Mouse (Mus musculus): ENCODE results near the gene Mcat. TPM values are rescaled to one million over a fixed set of nuclear protein-coding genes. Genes with fewer than 3 reads are reported as not detected.
A peak's percentile ranks its signal among the peaks of the same experiment; 100 is the strongest.

Gene Mcat
- total and polyA plus RNA-seq, 2 experiments from 2014 or later: 36.9 to 54.2 TPM

DNA sequence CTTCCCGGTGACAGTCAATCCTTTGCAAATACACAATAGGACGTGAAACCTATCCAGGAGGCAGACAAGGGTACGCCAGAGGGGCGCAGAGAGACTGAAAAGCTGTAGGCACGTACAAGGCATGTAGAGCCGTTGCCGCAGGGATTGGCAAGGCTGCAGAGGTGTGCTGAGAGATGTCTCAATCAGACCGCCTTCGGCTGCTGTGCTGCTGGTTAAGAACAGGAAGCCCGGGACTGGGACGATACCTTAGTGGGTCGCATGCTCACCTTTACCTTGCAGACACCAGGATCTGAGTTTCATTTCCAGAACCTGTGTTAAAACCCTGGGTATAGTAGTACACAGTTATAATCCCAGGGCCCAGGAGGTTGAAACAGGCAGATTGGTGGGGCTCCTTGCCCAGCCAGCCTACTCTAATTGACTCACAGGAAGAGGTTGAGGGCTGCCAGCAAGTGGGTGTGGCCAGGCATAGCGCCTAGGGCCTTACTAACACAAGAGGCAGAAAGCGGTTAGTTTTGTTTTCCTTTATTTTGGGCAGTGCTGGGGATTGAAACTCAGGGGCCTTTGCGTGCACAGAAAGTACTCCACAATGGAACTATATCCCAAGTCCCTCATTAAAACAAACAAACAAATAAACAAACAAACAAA lies 839 bp downstream of the Mcat start:
- peak; percentile 68; the same call in 1 of the 2 replicates for ATAC-seq
- WGBS: 37% methylated on average over 15 of the region's 15 CpGs

DNA sequence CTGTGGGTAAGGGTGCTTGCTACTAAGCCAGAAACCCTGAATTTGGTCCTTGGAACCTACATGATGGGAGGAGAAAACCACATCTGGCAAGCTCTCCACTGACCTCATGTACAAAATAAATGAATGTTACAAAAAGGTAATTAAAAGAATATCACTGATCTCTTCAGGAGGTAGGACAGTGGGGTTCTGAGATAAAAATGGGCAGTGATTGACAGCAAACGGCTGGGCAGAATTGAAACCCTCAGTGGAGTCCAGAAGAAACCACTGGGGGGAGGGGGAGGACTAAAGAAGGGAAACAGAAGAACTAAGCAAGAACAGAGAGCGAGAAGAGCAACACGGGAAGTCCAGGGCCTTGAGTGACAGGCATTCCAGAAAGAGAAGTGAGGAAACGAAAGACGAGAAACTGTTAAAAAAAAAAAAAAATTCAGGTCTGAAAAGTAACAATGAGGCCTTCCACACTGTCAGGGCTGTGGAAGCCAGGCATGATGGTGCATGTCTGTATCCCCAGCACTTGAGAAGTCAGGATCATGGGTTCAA lies 2.6 kb downstream of the Mcat start:
- peaks cover 12% of the 10 kb centered on the region; the same call in 1 of the 2 replicates for H3K4me1 ChIP-seq (ENCODE audit: insufficient read depth, low read length)
- no peak overlapping the region for H3K4me2 ChIP-seq (ENCODE audit: low read depth, low read length)
- TF ChIP-seq CTCF (IDR thresholded peaks at IDR 0.05; ENCODE audit: low read depth): no peak
- H3K36me3 ChIP-seq (ENCODE audit: insufficient read depth, low read length): no peaks in the 10 kb centered on the region
- no peak overlapping the region for H3K27ac ChIP-seq
- 46% methylated on average over 5 of the region's 5 CpGs for WGBS
- no peaks in the 10 kb centered on the region for H3K27me3 ChIP-seq (ENCODE audit: insufficient read depth, low read length)
- H3K4me3 ChIP-seq (ENCODE audit: low read length): no peak overlapping the region
- DNase-seq (ENCODE audit: low spot score) (no peak), ATAC-seq (no peak)
- H3K9ac ChIP-seq (replicated peaks; ENCODE audit: low read length): no peak overlapping the region
- no peaks in the 10 kb centered on the region for H3K9me3 ChIP-seq (ENCODE audit: low read length)

More for the DNA sequence above, 839 bp downstream of the Mcat start:
- H3K36me3 ChIP-seq (ENCODE audit: insufficient read depth, low read length): no peaks in the 10 kb centered on the region
- peak overlapping the region; percentile 67 for H3K4me2 ChIP-seq (ENCODE audit: low read depth, low read length)
- H3K9ac ChIP-seq (replicated peaks; ENCODE audit: low read length): peak overlapping the region; percentile 33; the same call in 1 of the 2 replicates
- no peaks in the 10 kb centered on the region for H3K27me3 ChIP-seq (ENCODE audit: insufficient read depth, low read length)
- DNase-seq (ENCODE audit: low spot score): peak; percentile 77
- TF ChIP-seq CTCF (IDR thresholded peaks at IDR 0.05; ENCODE audit: low read depth): no peak
- no peaks in the 10 kb centered on the region for H3K9me3 ChIP-seq (ENCODE audit: low read length)
- no peak overlapping the region for H3K27ac ChIP-seq
- H3K4me1 ChIP-seq (ENCODE audit: insufficient read depth, low read length): peaks cover 12% of the 10 kb centered on the region; the same call in 1 of the 2 replicates
- H3K4me3 ChIP-seq (ENCODE audit: low read length): peak overlapping the region; percentile 33; the same call in 1 of the 2 replicates

DNA sequence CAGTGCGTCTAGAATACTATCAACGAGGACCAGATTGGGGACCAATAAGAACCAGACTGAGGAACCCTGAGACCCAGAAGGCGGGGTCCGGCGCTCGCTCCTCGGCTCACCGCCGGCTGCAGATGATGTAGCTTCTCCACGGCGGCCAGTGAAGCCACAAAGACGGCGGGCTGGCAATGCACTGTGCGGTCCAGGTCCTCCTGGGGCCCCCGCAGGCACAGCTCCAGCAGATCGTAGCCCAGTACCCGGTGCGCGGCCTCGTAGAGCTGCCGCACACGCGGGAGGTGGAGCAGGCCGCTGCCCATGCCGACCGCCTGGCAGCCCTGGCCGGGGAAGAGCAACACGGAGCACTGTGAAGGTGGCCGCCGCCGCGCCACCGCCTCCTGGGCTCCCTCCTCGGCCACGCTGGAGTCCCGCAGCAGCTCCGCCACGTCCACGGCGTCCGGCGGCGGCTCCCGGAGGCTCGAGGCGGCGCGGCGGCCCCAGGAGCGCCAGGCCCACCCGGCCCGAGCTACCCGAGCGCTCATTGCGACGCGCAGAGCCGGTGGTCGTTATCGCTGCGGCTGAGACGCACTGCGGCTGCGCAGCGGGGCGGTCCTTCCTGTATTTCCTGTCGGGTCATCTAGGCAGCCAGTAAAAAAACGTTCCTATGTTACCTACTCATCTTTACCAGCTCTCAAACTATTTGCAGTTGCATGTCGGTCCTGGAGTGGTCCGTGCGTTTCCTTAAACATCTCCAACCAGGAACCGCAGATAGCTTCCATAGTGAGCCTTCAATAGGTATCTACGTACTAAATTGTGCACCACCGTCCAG lies 8.2 kb downstream of the Mcat start:
- H3K4me2 ChIP-seq (ENCODE audit: low read depth, low read length): peak overlapping the region; percentile 71
- H3K4me1 ChIP-seq (ENCODE audit: insufficient read depth, low read length): peaks cover 3% of the 10 kb centered on the region; the same call in 1 of the 2 replicates
- H3K9ac ChIP-seq (replicated peaks; ENCODE audit: low read length): peak overlapping the region; percentile 92
- WGBS: under 1% methylated on average over 73 of the region's 74 CpGs
- DNase-seq (ENCODE audit: low spot score) (peak; percentile 95), ATAC-seq (peak; percentile 91)
- peak overlapping the region; percentile 96 for H3K27ac ChIP-seq
- H3K4me3 ChIP-seq (ENCODE audit: low read length): peak overlapping the region; percentile 74
- H3K27me3 ChIP-seq (ENCODE audit: insufficient read depth, low read length): no peaks in the 10 kb centered on the region
- H3K9me3 ChIP-seq (ENCODE audit: low read length): no peaks in the 10 kb centered on the region
- H3K36me3 ChIP-seq (ENCODE audit: insufficient read depth, low read length): peaks cover 3% of the 10 kb centered on the region; the same call in 1 of the 2 replicates
- TF ChIP-seq CTCF (IDR thresholded peaks at IDR 0.05; ENCODE audit: low read depth): no peak

GRCm38 (mm10) chr15:83553831-83554230 lies 9.8 kb downstream of the Mcat start:
- H3K27ac ChIP-seq: no peak overlapping the region
- peak; percentile 40 for TF ChIP-seq CTCF (IDR thresholded peaks at IDR 0.05; ENCODE audit: low read depth)

GRCm38 (mm10) chr15:83550137-83550536 lies 13.4 kb downstream of the Mcat start:
- H3K4me2 ChIP-seq (ENCODE audit: low read depth, low read length): no peak overlapping the region
- no peak for ATAC-seq
- 92% methylated on average over 2 of the region's 2 CpGs for WGBS
- no peak for DNase-seq (ENCODE audit: low spot score)
- H3K4me1 ChIP-seq (ENCODE audit: insufficient read depth, low read length): peaks cover 3% of the 10 kb centered on the region; the same call in 1 of the 2 replicates
- H3K9ac ChIP-seq (replicated peaks; ENCODE audit: low read length): no peak overlapping the region
- no peak overlapping the region for H3K4me3 ChIP-seq (ENCODE audit: low read length)
- H3K27ac ChIP-seq: no peak overlapping the region
- no peak for TF ChIP-seq CTCF (IDR thresholded peaks at IDR 0.05; ENCODE audit: low read depth)
- H3K9me3 ChIP-seq (ENCODE audit: low read length): no peaks in the 10 kb centered on the region
- no peaks in the 10 kb centered on the region for H3K27me3 ChIP-seq (ENCODE audit: insufficient read depth, low read length)
- H3K36me3 ChIP-seq (ENCODE audit: insufficient read depth, low read length): peaks cover 33% of the 10 kb centered on the region

More at GRCm38 (mm10) chr15:83553831-83554230, 9.8 kb downstream of the Mcat start:
- DNase-seq (ENCODE audit: low spot score): peak; percentile 14
- Histone ChIP-seq H3K4me3 (ENCODE audit: low read length) (no peak overlapping the region), H3K9me3 (ENCODE audit: low read length) (no peaks in the 10 kb centered on the region), H3K27me3 (ENCODE audit: insufficient read depth, low read length) (no peaks in the 10 kb centered on the region), H3K4me2 (ENCODE audit: low read depth, low read length) (no peak overlapping the region), H3K36me3 (ENCODE audit: insufficient read depth, low read length) (peaks cover 17% of the 10 kb centered on the region; the same call in 1 of the 2 replicates), H3K4me1 (ENCODE audit: insufficient read depth, low read length) (peaks cover 3% of the 10 kb centered on the region; the same call in 1 of the 2 replicates), H3K9ac (replicated peaks; ENCODE audit: low read length) (no peak overlapping the region)
- no peak for ATAC-seq

DNA sequence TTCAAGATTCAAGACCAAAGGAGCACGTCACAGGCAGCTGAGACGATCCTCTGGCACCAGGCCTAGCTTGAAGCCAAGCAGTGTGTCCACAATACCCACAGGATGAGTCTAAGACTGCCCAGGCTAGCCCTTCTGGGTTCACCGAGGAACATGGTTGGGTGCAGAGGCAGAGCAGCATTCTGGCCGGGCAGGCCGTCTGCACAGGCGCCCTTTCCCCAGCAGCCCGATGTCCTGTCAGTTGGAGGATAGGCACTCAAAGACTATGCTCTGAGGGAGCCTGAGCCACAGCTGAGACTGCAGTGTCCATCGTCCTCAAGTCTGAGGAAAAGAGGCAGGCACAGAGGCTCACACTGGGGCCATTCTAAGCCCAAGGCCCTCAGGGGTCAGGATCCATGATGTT lies 16.4 kb downstream of the Mcat start:
- Histone ChIP-seq H3K9me3 (ENCODE audit: low read length) (no peaks in the 10 kb centered on the region), H3K4me3 (ENCODE audit: low read length) (no peak overlapping the region), H3K27me3 (ENCODE audit: insufficient read depth, low read length) (no peaks in the 10 kb centered on the region), H3K4me2 (ENCODE audit: low read depth, low read length) (no peak overlapping the region), H3K9ac (replicated peaks; ENCODE audit: low read length) (no peak overlapping the region), H3K36me3 (ENCODE audit: insufficient read depth, low read length) (peaks cover 33% of the 10 kb centered on the region), H3K27ac (no peak overlapping the region), H3K4me1 (ENCODE audit: insufficient read depth, low read length) (no peaks in the 10 kb centered on the region)
- TF ChIP-seq CTCF (IDR thresholded peaks at IDR 0.05; ENCODE audit: low read depth): no peak
- 90% methylated on average over 8 of the region's 8 CpGs for WGBS
- DNase-seq (ENCODE audit: low spot score) (no peak), ATAC-seq (no peak)
